Mouse (Mus musculus): Measurements from ENCODE around the gene Pgp.

The Pgp gene

DNA sequence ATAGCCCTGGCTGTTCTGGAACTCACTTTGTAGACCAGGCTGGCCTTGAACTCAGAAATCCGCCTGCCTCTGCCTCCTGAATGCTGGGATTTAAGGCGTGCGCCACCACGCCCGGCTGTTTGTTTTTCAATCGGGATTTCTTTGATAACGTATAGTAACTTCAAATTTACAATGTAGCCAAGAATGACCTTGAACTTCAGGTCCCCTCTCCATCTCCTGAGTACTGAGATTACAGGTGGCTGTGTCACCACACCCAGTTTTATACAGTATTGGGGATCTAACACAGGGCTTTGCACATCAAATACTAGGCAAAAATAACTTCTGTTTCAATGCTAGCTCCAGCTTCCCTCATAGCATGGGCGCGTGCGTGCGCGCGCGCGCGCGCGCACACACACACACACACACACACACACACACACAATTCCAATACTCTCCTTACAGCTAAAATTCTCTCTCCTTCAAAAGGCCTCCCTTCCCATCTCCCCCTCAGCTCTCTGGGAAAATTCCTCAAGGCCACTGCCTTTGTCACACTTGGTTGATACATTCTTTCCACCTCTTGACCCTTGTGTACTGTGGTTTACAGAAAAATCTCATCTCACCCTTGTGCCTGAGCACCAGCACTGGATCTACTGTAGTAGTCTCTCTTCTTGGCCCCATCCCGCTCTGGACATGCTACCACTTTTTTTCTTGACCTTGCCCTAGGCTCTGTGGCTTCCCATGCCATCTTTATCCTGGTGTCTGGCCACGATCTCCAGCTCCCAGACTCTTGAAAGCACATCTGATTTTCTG lies 11.0 kb downstream of the Pgp start:
- DNase-seq (ENCODE audit: low read depth, low spot score) = no peak

DNA sequence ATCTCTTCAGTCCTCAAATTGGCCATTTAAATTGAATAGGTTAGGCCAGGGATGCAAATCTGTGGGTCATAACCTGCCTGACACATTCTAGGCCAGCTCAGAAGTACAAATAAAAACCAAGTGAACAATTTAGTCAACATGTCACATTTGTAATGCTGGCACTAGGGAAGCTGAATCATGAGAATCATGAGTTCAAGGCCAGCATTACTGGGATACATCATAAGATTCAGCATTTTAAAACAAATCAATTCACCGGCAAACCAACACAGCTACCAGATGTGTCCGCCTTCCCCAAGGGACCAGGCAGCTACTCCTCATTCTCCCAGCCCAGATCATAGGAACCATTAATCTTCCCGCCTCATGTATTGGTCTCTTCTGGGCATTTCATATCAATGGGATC lies 13.3 kb downstream of the Pgp start:
- DNase-seq (ENCODE audit: low read depth, low spot score) = no peak

GRCm38 (mm10) chr17:24485090-24485860 lies 15.1 kb downstream of the Pgp start:
- no peak for DNase-seq (ENCODE audit: low read depth, low spot score)

GRCm38 (mm10) chr17:24488186-24488661 lies 18.0 kb downstream of the Pgp start, which contains the start of gene Caskin1:
Gene Caskin1 (plus strand): TSS chr17:24488601.
- DNase-seq (ENCODE audit: low read depth, low spot score) = no peak

DNA sequence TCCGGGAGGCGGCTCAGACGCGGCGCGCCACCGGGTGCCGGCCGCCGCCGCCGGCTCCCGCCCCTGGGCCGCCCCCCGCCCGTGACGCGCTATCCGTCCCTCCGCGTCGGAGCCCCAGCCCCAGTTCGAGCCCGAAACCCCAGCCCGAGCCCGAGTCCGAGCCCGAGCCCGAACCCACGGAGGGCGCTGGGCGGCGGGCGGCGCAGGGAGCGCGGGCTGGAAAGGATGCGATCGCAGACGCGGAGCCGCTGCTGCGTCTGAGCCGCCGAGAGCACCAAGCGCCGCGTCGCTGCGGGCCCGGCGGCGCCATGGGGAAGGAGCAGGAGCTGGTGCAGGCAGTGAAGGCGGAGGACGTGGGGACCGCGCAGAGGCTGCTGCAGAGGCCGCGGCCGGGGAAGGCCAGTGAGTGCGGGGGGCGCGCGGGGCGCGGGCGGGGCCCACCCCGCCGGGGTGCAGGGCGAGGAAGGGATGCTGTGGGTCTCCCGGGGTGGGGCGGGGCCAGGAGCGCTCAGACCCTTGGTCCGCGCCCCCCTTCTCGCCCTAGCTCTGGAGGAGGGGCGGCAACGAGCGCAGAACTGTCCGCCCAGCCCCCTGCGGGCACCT lies 18.6 kb downstream of the Pgp start:
- no peak for DNase-seq (ENCODE audit: low read depth, low spot score)

- no peak for DNase-seq (ENCODE audit: low read depth, low spot score)
Measured at GRCm38 (mm10) chr17:24489265-24490030, 19.3 kb downstream of the Pgp start.

- no peak for DNase-seq (ENCODE audit: low read depth, low spot score)
Measured at GRCm38 (mm10) chr17:24490399-24490798, 20.2 kb downstream of the Pgp start.

DNA sequence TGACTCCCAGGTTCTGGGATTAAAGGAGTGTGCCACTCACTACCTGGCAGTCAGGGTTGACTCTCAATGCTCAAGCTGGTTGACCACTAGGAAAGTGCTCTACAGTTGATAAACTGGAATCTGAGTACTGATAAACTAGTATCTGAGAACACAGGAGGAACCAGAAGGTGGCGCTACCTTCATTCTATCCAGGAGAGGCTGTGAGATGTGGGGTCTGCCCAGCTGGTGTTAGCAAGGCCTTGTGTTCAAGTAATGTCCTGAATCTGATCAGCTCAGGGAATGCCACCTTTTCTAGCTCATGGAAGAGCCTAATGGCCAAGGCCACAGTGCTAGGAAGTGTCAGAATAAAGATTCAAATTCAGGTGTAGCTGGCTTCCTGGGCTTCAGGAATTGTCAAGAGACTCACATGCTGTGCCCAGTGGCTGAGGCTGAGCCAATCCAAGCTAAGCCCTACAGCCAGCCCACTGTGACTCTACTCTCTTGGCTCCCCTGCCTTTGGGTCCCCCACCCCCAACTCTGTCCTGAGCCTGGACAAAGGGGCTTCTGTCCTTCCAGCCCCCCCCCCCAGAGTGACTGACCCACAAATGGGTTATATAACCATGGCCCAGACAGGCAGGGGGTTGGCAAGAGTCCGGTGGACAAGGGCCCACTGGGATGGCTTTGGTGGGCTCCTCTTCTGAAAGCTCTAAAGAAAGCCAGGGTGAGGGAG lies 24.6 kb downstream of the Pgp start:
- no peak for DNase-seq (ENCODE audit: low read depth, low spot score)

DNA sequence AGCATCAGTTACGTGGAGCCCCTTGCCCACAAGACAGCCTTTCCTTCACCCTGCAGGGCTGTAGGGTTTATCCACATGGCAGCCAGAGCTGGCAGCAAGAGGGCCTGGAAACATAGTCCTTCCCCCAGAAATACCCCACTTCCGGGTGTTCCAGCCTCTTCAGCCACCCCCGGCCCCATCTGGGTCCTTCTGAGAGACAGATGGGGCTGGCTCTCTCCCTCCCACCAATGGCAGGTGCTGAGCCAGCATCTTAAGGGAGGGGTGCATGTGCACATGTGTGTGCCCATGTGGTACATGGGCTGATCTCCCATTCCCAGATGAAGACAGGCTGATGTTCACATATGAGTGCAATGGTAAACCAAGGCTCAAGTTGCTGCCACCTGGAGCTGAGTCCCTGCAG lies 25.3 kb downstream of the Pgp start:
- no peak for DNase-seq (ENCODE audit: low read depth, low spot score)

- no peak for DNase-seq (ENCODE audit: low read depth, low spot score)
Measured at GRCm38 (mm10) chr17:24496026-24496425, 25.8 kb downstream of the Pgp start.

- no peak for DNase-seq (ENCODE audit: low read depth, low spot score)
Measured at GRCm38 (mm10) chr17:24502208-24502607, 32.0 kb downstream of the Pgp start.

DNA sequence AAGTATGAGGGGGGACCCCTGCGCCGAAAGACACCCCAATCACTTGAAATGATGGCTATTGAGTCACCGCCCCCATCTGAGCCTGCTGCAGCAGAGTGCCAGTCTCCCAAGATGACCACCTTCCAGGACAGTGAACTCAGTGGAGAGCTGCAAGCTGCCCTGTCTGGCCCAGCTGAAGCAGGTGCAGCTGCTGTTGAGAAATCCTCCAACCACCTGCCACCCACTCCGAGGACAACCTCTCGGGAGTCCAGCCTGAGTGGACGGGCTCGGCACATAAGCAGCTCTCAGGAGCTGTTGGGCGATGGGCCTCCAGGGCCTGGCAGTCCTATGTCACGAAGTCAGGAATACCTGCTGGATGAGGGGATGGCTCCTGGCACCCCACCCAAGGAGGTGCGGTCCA lies 33.9 kb downstream of the Pgp start:
- DNase-seq (ENCODE audit: low read depth, low spot score) = no peak

- DNase-seq (ENCODE audit: low read depth, low spot score) = no peak
Measured at GRCm38 (mm10) chr17:24505286-24505955, 35.2 kb downstream of the Pgp start.

GRCm38 (mm10) chr17:24506332-24507070 lies 36.3 kb downstream of the Pgp start:
- DNase-seq (ENCODE audit: low read depth, low spot score) = no peak

DNA sequence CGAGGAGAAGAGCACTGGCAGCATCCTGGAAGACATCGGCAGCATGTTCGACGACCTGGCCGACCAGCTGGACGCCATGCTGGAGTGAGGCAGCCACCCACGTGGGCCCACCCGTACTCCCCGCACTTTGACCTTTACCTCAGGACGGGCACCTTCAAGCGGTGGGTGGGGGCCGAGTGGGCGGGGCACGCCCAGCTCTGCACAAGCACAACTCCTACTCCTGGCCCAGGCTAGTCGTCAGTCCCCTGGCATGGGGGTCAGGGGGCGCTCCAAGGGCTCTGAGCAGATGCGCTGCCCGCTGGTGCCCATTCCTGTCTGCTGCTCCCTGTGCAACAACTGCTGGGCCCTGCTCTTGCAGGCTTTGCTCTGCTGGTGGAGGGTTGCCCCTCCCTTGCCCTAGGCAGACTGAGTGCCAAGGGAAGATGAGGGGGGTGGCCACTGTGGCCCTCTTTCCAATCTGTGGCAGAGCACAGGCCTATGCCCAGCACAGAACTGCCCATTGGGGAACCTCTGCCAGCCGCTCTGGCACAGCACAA lies 37.0 kb downstream of the Pgp start:
- no peak for DNase-seq (ENCODE audit: low read depth, low spot score)

DNA sequence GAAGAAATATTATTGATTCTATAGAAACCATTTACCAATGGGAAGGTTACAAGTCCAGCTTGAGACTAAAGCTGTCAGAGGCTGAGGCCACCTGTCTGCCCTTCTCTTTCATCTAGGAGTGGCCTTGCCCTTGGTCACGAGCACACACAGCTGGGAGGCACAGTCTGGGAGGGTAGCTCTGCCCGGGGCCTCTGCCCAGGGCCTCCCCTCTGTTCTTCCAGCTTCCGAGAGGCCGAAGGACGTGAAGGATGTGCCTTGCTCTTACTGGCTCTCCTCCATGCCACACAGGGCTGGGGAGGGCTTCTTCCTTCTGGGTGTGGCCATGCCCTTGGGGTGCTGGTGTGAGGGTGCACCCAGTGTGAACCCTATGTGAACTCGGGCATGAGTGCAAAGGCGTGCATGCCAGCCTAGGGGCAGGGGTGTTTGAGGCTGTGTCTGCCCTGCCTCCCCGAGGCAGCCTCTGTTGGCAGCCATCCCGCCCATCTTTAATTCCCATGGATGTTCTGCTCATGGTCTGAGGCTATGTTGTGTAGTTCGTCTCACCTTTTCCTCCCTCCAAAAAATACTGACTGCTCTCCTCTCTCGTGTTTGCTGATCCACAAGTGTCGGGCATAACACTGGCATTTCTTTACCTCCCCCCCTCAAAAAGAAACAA lies 37.7 kb downstream of the Pgp start:
- no peak for DNase-seq (ENCODE audit: low read depth, low spot score)

- no peak for DNase-seq (ENCODE audit: low read depth, low spot score)
Measured at GRCm38 (mm10) chr17:24513609-24514008, 43.4 kb downstream of the Pgp start.

DNA sequence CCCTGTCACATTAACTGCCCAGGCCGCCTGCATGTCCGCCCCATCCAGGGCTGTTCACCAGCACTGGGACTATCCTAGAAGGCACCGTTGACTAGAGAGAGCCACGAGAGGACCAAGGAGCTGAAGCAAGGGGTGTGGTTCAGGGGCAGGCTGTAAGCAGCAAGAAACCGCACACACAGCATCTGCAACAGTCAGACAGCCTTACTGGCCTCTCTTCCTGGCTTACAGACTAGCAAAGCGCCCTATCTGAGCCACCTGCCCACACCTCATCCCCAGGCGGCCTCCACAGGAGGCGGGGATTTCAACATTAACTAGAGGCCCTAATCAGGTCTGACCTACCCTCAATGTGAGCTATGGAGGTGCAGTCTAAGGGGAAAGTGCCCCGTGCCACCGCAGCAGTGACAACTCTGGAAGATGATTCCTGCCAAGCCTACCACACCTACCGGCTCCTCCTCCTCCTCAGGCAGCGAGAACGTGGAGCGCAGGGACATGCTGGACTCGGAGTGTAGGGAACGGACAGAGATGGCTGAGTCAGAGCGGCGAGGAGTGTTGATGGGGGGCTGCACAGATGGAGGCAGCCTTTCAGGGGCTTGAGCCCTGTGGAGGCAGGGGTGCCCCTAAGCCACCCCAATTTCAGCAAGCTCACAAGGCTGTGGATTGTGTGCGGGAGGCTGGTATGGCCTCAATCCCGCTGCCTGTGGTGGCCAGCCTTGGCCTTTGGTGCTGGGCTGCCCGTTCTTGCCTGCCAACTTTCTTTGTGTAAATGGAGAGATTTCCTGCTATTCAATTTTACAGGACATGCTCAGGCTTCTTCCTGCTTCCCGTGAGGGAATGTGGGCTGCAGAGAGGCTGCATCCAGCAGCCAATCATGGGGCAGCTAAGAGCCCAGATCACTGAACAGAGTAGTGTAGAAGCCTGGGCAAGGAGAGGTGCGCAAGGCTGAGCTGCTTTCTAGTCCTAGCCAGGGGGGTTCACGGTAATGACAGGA lies 44.4 kb downstream of the Pgp start:
- DNase-seq (ENCODE audit: low read depth, low spot score) = no peak
